Mouse (Mus musculus) spleen, postnatal 10 days (tissue): ENCODE measurements around the gene Iqcf3.
A peak's percentile ranks its signal among the peaks of the same experiment; 100 is the strongest.

Experiments used
- DNase-seq, 2 experiments: peaks; one replicate each; pipeline ENCODE4 v3.0.0; 2021 to 2022; ENCODE audit warnings: low spot score in 2 of 2

Iqcf3 gene

DNA sequence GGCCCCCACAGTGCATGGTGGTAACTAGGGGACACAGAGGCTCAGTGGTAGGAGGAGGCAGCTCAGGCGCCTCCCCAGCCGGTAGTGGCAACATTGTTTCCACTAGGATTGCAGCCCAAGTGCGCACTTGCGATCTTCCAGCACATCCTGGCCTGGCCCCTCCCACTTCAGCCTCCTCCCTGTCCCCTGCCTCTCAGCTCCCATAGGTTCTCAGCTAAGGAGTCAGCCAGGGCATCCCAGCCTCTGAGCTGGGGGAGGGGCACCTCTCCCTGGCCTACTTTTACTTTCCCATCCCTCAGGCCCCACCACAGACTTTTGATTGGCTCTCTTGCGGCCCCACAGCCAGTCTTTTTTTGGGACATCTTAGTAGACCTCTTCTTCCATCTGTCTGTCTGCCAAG, 89.5 kb downstream of the Iqcf3 start:
- peak in 1 of 2 experiments; percentile 24 for DNase-seq

GRCm38 (mm10) chr9:106470991-106471750, 90.3 kb downstream of the Iqcf3 start:
- peak in 1 of 2 experiments; percentile 10 for DNase-seq

GRCm38 (mm10) chr9:106469776-106470175, 91.7 kb downstream of the Iqcf3 start:
- no peak for DNase-seq

- DNase-seq, result no peak
These were observed 92.1 kb downstream of the Iqcf3 start for GRCm38 (mm10) chr9:106469317-106469716.

DNA sequence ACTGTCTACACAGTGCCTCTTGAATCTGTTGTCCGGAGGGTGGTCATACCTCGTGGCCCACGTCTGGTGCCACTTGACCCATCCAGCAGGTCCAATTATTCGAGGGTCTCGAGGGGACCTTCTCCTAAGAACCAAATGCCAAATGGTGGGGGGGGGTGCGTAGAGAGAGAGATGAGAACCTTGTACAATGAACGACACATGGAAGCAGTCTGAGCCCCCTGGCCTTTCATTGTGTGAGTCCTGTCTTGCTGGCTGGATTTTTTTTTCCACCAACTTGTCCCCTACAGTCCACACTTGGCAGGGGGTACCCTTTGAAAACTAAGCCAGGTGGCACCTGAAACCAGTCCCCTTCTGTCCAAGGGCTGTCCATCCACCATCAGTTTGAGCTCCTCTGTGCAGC, 93.7 kb downstream of the Iqcf3 start:
- DNase-seq, result no peak

DNA sequence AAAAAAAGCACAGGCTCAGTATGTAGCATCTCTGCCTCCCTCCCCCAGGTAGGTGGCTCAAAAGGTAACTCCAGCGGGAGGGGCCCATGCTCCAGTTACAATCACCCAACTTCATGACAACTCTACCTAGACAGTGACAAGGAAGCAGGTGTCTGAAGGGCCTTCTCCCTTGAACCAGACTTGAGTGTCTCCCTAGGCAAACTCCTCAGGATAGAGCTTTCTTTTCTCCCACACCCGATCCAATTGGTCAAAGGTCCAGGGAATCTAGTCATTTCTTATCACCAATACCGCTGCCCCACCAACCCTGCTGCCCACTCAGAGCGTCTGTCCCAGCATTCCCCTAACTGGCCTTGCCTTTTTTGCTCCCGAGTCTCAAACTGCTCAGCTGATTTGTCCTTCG, 94.7 kb downstream of the Iqcf3 start:
- no peak for DNase-seq

GRCm38 (mm10) chr9:106465571-106466200, 95.7 kb downstream of the Iqcf3 start, which contains the start of gene Gpr62:
Gpr62 (minus strand) TSS chr9:106465938.
- DNase-seq, result no peak

- DNase-seq, result peak in 1 of 2 experiments; percentile 48
These were observed 96.5 kb downstream of the Iqcf3 start for GRCm38 (mm10) chr9:106464751-106465541.

DNA sequence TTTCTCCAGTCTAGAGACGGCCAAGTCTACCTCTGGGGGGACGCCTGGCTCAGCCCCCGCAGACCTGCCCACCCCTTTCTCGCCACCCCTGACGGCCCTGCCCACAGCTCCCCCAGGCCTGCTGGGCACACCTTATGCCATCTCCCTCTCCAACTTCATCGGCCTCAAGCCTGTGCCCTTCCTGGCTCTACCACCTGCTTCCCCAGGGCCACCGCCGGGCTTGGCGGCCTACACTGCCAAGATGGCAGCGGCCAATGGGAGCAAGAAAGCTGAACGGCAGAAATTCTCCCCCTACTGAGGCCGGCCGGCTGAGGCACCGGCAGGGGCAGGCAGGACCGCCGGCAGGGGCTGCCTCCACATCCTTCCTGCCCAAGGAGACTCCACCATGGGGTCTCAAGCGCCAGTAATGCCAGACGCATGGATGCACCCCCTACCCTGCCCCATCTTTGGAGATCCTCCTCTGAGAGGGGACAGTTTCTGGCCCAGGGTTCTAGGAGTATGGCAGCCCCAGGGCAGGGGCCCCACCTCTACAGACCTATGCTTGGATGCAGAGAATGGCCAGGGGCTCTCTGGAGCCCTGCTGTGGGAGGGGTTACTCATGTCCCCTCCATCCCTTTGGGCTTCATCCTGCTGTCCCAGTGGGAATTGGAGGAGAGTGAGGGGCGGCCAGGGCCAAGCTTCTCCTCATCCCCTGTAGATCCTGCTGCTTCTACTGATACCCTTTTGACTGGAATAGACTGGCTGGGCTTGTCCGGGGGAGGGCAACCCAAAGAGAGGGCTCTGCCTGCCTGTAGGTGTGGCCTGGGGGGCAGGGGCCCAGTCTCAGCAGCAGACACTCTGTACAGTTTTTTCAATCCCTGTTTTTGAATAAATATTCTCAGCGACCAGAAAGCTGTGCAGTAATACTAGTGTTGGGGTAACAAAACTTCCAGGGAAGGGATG, 98.0 kb downstream of the Iqcf3 start:
- no peak for DNase-seq

GRCm38 (mm10) chr9:106462430-106462800, 99.0 kb downstream of the Iqcf3 start:
- no peak for DNase-seq

GRCm38 (mm10) chr9:106461641-106462429, 99.6 kb downstream of the Iqcf3 start:
- no peak for DNase-seq

- DNase-seq, result no peak
These were observed 100.4 kb downstream of the Iqcf3 start for GRCm38 (mm10) chr9:106461026-106461415.

DNA sequence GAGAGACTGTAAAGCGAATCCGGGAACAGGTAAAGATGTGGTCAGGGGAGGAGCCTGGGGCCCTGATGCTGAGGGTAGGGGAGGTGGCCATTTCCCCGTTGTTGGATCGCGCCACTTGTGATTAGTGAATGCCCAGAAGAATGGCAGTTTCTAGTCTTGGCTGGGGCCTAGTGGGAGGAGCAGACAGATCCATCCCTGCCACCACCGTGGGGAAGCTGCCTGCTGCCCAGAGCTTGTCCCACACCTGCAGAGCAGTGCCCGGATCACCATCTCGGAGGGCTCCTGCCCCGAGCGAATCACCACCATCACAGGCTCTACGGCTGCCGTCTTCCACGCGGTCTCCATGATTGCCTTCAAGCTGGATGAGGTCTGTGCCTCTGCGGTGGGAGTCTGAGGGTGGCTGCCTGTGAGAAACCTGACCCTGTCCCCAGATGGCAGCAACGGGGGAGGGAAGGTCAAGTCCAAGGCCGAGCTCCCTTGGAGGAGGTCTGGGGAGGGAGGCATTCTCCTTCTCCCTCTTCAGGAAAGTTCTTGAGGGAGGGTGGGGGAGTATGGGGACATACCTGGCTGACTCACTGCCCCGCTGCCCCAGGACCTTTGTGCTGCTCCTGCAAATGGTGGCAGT, 100.9 kb downstream of the Iqcf3 start:
- DNase-seq, result no peak

DNA sequence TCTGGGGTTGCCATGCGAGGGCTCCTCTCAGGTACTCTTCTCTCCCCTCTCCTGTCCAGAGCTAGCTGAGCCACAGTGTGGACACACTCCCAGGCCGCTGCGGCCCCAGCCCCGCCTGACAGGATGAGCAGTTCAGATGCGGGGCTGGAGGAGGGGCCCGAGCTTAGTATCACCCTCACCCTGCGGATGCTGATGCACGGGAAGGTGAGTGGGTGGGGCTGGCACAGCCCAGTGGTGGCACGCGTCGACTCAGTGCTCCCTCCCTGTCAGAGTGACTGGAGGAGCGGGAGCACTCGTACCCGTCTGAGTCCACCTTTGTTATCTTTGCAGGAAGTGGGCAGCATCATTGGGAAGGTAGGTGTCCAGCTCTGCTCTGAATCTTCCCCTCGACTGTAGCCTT, 101.5 kb downstream of the Iqcf3 start:
- no peak for DNase-seq

DNA sequence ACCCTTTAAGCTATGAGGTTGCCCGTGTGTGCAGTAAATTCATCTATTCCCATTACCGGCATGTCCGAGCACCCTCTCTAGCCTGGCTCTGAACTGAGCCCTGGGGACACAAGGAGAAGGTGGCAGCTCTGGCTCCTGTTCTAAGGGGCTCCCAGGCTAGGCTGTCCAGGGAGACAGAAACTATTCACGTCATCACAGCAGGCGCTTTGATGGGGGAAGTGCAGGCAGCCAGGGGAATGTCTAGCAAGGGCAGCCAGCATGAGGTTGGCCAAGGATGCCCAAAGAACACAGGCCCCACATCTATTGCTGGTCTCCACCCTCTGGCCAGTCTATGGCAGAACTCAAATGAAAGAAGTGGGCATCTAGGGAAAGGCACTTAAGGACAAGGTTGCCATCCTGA, 103.5 kb downstream of the Iqcf3 start:
- DNase-seq, result no peak

- no peak for DNase-seq
These were observed 104.3 kb downstream of the Iqcf3 start for GRCm38 (mm10) chr9:106457163-106457559.

GRCm38 (mm10) chr9:106456325-106457162, 104.9 kb downstream of the Iqcf3 start:
- DNase-seq, result no peak

DNA sequence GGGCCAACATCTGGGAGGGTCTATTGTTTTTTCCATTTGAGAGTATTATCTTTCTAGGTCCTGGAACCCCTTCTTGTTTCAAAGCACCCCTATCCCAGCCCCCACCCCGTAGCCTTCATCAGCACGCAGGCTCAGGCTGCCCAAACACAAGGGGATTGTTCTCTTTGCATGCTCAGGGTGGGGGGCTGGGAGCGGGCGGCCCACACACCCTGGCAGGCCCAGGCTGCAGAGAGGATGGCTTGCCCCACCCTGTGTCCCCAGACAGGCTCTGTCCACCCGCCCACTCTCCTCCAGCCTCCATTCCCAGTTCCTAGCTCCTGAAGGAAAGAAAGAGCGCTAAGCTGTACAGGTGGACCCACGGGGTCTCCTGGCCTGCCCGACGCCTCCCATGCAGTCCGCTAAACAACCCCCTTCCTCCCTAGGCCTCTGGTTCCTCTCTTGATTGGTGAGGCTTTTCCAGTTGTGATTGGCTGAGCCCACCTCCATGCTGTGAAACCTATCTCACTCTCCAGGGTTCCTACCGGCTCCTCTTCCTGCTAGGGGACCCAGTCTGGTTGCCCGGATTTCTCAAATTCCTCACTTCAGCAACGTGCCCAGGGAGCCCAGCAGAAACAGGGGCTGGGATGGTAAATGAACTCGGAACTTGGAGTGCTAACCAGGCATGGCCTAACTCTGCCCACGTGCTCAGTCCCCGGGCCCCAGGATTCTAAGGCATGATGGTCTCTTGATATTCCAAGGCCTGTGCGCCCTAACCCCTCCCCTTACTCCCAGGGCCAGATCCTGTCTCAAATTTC, 106.3 kb downstream of the Iqcf3 start:
- DNase-seq, result no peak
